Mouse (Mus musculus): ENCODE results near the gene Treml2.

Treml2 gene

DNA sequence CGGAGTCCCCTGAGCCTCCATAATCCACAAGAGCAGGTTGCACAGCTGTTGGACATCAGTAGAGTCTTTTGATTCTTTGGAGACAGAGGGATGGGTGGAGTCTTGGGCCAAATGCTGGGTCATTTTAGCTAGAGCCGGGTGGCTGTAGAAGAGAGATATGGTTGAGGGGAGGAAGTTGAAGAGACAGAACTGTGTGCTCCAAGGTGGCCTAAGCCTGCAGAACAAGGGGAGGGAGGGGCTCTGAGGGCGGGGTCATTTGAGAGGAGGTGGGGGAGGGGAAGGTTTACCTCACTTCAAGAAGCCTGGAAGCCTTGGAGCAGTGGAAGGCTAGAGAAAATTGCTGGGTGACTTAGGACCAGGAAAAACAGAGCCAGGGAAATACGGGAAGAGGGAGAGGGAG is at the start of gene Treml2:
Gene Treml2, plus strand, starts transcription at position 296 of the 400 bp plus-strand sequence.
- no peak for DNase-seq

DNA sequence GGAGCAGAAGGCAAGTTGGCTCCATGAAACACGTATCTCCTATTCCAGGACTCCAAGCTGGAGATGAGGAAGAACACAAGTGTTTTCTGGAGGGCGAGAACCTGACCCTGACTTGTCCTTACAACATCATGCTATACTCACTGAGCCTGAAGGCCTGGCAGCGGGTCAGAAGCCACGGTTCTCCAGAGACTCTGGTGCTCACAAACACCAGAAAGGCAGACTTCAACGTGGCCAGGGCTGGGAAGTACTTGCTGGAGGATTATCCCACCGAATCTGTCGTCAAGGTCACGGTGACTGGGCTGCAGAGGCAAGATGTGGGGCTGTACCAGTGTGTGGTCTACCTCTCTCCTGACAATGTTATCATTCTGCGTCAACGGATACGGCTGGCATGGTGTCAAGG is 49.8 kb upstream of the Treml2 start:
- no peak for DNase-seq

DNA sequence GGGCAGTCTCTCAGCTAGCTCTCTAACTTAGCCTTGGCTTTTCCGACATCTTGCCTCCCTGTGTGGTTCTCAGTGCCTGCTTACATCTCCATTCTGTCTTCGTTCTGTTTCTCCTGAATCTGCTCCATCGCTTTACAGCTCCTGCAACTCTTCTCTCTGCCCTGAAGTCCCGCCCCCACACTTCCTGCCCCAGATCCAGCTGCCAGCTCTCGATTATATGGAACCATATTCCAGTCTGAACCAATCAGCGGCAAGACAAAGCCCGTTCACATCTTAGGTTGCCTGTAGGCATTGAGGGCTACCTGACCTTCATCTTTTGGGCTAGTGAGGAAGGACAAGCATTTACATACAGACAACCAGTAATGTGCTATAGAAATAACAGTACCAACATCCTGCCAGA is 48.7 kb upstream of the Treml2 start:
- DNase-seq = no peak

DNA sequence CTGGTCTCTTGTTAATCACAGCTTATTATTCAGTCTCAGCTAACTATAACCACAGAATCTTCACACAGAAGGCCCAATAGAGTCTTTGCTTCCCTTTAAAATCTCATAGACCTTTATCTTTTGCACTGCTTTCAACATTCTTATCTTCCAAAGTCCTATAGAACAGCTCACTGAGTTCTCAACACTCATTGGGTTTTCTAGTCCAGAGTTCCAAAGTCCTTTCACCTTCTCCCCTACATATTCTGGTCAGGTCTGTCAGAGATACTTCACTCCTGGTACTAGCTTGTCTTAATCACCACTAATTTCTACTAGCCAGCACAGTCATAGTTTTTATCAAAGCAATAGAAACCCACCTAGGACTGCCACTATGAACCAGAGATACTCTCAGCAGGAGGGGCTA is 42.7 kb upstream of the Treml2 start:
- DNase-seq = no peak

DNA sequence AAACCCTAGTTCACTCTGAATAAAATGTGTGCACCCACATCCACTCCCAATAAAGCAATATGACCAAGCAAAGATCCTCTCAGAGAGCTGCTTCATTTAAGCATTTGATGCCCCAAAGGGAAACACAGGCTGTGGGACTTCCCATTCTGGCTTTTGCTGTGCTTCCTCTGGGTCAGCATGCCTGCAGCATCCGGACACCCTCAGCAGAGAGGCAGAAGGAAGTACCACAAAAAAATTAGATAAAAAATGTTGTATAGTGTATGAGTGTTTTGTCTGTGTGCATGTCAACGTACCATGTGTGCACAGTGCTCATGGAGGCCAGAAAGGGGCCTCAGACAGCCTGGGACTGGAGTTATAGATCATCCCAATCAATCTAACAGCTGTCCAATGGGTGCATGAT is 37.4 kb upstream of the Treml2 start:
- no peak for DNase-seq

DNA sequence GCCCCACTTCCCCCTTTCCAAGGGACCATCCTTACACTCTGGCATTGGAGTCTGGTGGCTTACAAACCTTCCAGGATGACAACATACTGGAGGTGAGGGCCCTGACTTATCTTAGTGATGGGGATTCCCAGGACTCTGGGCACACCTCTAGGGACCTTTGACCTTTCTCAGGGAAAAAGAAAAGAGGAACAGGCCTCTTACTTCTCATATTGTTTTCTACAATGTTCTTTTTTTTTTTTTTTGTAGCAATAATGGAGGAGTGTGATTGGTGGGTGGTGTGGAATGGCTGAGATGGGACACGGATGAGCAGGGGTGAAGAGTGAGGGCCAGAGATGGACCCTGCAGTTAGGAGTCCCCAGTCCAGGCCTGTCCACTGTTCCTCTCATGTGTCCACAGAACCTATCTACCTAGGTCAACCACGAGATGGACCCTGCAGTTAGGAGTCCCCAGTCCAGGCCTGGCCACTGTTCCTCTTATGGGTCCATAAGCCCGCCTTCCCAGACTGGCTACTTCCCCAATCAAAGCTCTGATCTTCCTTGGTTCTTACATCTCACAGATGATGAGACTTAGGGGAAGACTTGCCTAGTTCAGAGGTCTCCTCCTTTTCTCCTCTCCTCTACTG is 35.4 kb upstream of the Treml2 start, which contains the start of gene Treml4:
Gene Treml4, plus strand, starts transcription at position 555 of the 622 bp plus-strand sequence.
- no peak for DNase-seq

DNA sequence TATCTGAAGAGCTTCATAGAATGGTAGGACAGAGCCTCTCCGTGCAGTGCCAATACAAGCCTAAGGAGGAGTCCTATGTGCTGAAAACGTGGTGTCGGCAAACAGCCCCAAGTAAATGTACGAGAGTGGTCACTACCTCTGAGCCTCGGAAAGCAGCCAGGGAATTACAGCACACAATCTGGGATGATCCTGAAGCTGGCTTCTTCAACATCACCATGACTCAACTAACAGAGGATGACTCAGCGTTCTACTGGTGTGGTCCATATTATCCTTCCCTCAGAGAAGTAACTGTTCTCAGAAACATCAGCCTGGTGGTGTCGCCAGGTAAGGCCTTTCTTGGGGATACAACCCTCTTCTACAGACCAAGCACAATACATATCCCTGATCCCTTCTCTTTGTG is 34.6 kb upstream of the Treml2 start:
- no peak for DNase-seq

DNA sequence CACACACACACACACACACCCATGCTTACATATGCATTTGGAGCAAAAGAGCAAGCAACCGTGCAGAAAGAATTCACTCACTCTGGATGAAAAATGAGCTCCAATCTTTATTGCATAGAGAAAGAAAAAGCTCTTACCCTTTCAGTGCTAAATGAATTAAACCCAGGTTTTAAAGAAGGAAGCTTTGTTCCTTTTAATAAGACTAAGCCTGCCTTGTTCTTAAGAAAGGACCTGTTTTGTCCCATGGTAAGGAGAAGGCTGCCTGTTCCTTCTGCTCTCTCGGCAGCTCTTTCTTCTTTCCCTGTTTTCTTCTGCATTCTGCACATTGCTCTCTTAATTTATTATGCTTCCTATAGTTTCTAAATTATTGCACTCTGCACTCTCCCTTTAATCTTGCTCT is 33.2 kb upstream of the Treml2 start:
- DNase-seq = no peak

DNA sequence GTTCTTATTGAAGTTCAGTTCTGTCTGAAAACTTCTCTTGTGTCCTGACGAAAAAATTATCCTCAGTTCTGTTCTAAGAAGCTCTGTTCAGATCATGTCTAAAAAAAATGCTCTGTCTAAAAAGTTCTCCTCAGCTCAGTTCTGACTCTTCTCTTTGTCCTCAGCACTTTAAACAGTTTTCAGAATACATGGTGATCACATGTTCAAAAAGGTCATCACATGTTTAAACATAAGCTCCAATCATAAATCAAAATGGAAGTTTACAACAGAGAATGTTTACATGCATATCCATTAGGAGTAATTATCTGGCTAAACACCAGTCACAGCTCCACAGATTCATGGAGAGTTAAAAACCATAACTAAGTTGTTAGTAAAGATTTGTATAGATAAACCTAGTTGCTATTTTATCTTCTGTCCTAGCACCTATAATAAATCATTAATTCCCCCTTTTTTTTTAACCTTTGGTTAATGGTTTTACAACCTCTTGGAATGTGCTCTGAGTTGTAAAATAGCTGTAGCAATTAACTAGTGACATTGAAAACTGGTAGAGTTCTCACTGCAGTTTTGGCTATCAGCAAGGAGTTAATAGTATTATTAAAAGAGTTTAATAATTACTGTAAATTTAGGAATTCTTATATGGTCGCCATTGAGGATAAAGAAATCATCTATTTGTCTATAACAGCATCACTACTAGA is 32.5 kb upstream of the Treml2 start:
- no peak for DNase-seq

DNA sequence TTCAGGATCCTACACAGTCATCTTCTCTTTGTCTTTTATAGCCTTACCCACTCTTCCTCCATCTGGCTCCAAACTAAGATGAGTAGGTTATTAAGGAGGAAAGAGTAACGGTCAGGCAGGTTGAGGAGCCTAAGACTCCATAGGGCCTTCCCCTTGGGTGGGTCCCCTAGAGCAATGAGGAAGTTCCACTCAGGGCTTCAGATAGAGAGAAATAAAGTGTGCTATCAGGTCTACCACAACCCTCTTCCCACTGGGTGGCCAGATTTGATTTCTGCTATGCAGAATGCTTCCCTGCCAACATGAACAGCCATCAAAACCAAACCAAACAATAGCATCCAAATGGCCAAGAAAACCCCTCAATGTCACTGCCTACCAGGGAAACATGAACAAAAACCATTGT is 31.7 kb upstream of the Treml2 start:
- DNase-seq = no peak

DNA sequence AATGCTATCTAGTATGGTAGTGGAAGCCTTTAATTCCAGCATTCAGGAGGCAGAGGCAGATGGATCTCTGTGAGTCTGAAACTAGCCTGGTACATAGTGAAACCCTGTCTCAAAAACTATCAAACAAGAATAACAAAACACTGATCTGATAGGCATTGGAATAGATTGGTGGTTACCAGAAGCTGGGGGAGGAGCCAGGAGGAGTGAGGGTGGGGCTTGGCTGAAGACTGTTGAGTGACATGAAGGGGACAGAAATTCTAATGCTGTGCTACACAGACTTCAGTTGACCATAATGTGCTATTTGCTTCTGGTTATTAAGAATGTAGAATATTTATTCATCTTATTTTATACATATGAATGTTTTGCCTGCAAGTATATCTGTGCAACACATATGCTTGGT is 31.0 kb upstream of the Treml2 start:
- DNase-seq = no peak

DNA sequence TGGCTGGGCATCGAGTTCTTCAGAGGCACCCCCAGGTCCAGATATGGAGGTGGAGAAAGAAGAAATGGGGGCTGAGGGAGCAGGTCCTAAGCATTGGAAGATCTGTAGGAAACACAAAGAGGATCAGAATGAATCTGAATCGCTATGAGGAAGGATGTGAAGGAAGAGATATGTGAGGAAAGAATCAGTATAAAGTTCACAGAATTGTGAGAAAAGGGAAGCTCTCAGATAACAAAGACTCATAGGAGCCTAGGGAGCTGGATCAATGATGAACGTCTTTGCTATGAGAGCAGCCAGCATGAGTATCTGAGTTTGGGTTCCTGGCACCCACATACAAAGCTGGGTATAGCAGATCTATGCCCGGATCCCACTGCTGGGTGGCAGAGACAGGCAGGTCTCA is 29.5 kb upstream of the Treml2 start:
- no peak for DNase-seq

DNA sequence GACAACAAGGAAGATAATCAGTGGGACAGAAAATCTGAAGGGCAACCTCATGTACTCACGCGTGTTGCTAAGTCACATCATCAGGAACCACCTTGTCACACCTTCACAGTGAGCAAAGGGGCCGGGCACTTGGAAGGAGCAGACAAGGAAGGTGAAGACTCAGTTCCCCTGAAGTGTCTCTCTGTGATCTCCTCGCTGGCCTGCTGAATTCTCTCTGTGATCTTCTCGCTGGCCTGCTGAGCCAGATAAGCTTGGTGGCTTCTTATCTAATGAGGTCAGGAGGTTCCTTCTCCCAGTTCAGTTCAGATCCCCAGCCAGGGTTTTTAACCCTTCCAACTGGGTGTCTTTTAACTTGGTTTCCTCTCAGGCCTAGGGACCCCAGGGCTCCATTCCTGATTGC is 27.1 kb upstream of the Treml2 start:
- DNase-seq = no peak

DNA sequence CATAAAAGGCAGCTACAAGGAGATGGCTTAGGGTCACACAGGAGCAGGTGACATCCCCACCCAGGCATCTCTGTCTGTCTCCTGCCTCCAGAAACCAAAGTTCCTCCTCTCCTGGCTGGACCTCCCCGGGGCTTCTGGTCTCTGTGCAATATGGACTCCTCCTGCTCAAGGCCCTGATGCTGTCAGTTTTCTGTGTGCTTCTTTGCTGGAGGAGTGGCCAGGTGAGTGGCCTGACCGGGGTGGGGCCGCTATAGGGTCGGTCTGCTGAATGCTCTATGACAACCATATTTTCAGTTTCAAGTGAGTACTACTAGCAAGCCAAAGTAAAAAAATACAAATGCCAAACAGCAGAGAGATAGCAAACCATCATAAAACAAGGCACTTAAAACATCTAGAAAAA is 26.7 kb upstream of the Treml2 start:
- DNase-seq = no peak

DNA sequence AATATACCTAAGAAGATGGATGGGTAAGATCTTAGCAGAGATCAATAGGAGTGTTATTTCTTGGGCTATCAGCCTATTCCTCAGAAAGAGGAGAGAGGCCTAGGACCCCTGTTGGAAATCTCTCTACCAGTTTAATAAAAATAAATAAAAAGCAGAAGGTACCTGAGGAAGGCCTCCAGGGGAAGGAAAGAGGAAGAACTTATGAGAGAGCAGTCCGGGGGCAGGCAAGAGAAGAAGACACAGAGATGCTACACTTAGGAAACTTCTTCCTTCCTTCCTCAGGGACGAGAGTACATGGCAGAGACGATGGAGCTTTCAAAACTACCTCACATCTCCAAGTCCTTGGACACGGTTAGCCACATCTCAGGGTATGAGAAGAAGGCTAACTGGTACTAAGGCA is 25.2 kb upstream of the Treml2 start:
- no peak for DNase-seq

DNA sequence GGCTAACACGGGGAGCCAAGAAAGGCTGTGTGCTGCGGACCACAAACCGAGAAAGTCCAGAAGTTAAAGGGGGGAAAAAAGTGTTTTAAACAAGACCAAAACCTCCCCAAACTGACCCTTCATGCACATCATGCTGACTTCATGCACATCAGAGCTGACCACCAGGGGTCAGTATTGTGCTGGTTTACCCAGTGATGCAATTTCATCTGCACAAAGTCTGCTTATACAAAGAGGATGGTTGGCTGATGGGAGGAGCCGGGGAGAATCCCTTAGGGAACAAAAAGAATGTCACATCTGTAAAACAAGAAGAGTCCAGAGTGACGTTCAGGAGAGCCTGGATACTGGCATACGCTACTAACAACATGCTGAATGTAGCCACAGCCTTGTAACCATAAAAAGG is 24.4 kb upstream of the Treml2 start:
- peak; percentile 72 for DNase-seq

DNA sequence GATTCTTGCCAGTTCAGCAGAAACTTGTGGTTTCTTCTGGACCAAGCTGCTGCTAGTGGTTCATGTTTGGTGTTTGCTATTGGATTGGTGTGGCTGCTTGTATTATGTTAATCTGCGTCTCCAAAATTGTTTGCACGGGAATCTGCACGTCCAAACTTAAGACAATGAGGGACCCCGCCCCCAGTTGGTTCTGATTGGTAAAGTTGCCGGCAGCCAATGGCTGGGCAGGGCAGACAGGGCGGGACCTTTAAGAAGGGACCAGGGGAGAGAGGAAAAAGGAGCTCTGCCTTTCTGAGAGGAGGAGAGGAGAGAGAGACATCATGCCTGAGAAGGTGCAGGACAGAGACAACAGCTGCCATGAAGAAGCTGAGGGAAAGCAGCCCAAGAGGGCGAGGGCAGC is 23.6 kb upstream of the Treml2 start:
- DNase-seq = no peak

DNA sequence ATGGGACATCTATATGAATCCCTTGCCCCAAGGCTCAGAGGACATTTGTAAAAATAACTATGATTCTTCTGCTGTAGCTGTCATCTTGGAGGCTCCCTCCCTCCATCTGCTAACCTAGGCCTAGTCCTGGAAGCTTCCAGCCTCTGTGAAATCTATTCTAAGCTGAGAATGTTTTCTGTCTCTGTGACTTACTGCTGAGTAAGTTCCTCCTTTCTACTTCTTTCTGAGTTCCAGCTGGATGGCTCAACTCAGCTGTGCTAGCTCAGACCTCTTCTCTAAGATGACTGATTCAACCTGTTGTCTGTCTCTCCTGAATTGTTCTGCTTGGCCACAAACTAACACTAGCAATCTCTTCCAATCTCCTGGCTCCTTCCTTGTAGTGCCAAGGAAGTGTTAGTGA is 20.9 kb upstream of the Treml2 start:
- DNase-seq = no peak

DNA sequence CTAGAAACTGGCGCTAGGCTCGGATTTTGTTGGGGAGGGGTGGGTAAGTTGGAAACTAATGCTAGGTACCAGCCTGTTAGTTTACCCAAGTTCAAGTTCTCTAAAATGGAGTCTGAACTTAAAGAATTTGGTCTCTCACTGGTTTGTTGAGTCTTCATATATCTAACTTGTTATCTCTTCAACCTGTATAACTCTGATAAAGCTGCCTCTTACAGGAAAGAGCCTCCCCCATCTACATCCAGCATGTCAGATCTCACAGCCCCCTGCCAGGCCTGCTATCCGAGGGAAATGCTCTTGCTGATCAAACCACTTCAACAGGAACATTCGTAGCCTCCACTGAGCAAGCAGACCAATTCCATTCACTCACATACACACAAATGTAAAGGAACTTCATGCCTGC is 20.3 kb upstream of the Treml2 start:
- no peak for DNase-seq

DNA sequence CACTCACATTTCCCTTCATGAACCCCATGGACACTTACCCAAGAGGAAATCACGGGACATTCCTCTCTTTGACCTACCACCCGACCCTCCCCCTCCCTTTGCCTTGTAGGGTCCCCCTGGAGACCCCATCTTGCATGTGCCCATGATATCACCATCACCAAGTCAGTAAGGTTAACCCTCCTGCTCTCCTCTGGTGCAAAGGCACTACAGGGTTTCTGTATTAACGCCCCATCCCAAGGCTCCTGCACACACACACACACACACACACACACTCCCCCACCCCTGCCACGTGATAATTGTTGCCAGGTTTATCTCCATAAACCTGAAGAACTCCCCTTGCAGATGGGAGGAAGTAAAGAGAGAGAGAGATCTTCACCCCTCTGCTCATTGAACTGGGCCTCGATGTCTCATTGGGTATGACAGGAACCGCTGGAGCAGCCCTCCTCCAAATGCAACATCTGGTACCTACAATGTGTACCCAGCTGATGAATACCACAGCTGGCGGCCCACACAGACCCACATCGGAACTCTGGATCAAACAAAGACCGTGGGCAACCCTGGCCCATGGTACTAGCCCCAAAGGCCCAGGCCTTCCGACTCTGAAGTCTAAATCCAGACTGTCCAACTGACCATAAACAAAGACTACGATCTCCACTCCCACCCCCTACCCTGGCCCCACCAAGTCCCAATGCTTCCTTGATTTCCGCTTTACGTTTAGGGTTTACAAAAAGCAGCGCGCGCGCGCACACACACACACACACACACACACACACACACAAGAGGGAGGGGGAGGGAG is 18.2 kb upstream of the Treml2 start:
- no peak for DNase-seq

DNA sequence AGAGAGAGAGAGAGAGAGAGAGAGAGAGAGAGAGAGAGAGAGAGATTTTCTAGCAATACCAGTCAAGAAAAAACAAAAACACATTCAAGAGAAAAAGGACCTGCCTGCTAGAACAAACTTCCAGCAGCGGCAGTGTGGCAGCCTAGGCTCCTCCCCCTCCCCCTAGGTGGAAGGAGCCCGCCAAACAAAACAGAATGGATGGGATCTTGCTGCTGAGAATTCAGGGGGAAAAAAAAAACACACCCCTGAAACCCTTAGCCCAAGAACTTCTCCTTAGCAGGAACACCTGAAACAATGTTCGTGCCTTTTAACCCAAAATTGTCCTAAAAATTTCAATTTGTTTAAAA is 17.6 kb upstream of the Treml2 start:
- DNase-seq = no peak

DNA sequence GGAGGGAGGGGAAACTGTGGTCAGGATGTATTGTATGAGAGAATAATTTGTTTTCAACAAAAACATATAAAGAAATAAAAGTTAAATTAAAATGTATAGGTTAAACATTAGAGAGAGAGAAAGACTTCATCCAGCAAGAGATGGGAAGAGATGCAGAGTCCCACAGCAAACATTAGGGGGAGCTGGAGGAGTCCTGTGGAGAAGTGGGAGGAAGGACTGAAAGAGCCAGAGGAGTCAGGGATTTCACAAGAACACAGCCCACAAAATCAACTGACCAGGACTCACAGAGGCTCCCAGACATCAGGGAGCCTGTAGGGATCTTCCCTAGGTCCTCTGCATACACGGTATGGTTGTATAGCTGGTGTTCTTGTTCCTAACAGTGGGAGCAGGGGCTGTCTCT is 12.5 kb upstream of the Treml2 start:
- DNase-seq = no peak

DNA sequence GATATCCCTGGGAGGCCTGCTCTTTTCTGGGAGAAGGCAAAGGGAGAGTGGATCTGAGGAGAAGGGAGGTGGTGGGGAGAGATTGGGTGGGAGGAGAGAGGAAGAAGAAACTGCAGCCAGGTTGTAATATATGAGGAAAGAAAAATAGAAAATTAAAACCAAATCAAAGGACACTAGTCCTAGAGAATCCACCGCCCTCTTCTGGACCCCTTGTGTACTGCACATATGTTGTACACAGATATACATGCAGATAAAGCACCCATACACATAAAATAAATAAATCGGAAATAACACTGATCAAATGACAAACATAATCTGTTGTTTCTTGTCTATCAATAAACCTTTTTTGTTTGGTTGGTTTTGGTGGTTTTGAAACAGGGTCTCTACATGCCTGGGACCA is 12.0 kb upstream of the Treml2 start:
- no peak for DNase-seq

DNA sequence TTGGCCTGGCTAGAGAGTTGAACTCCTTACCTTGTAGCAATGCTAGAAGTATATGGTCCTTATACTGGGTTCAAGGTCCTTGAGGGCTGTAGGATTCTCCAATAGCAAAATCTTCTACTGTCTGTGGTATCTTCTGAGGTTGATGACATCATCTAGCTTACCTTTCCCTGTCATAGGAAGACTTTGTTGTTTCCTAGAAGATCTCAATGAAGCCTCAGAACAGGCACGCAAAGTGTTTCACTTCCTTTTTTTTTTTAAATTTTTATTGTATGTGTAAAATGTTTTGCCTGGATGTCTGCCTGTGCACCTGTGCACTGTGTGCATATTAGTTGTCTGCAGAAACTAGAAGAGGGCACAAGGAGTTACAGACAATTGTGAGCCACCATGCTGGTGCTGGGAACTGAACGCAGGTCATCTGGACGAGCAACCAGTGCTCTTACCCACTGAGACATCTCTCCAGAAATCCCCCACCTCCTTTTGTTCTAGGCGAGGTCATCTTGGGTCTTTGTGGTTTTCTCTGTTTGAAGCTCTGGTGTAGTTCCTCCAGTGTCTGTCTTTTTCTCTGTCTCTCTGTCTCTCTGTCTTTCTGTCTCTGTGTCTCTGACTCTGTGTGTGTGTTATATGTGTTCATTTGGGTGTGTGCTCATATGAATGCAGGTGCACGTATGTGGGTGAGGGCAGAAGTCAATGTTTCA is 5.7 kb upstream of the Treml2 start:
- DNase-seq = no peak
